Mouse (Mus musculus): ENCODE measurements around the gene Ogfrl1.

- no peak for TF ChIP-seq CTCF (conservative IDR thresholded peaks at IDR 0.05; ENCODE audit: low read length)
- TF ChIP-seq NANOG (IDR thresholded peaks at IDR 0.05; ENCODE audit: borderline replicate concordance, low read length), result no peak
These were observed 55.3 kb downstream of the Ogfrl1 start for GRCm38 (mm10) chr1:23342224-23342623.
